Mouse (Mus musculus) urinary bladder, postnatal 0 days (tissue): ENCODE measurements around the gene Kcnk16. TPM values are rescaled to one million over a fixed set of nuclear protein-coding genes. Genes with fewer than 3 reads are reported as not detected.

Experiments
- polyA plus RNA-seq: library from polyadenylated mRNA; unstranded; fragments of >200 nt; fragmentation: Nextera tagmentation; extraction: Ambion mirVana; gene quantifications from 2 replicates; pipeline ENCODE4 v1.2.1, GENCODE M21; 2015

Gene Kcnk16
- not detected in 2 replicates for polyA plus RNA-seq

DNA sequence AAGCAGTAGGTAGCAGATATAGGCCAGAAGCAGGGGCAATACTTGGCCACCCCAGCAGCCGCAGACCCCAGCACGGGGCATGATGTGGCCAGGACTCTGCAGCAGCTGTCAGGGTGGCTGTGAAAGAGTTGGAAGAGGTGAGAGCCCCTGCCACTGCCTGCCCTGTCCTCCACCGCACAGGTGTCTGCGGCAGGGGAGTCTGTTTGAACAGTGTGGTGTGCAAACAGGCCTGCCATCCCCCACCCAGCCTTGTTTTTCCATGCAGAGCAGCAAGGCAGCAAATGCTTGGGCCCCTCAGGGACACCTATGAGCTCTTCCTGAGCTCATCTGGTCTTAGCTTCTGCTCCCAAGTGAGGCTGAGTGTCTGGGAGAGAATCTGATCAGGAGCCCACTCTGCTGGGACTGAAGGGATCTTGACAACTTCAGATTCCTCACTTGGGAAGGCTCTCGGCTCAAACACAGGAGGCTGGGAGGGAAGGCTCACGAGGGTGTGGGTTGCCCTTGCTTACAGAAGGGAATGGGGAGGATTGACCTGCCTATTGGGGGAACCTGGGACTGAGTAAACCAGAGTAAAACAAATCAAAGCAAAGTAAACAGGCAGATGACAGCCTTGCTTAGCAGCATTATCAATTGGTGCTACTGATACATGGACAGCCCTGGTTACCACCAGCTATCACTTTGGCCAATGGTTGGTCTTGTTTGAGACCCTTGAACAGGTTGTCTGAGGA, at the start of gene Kcnk16:
TSS of gene Kcnk16 (minus strand) at position 118 of the 728 bp plus-strand sequence.

GRCm38 (mm10) chr14:20294117-20294892, 25.3 kb upstream of the Kcnk16 start, which contains the start of gene Nudt13:
Gene Nudt13 (plus strand): TSS chr14:20294697.

Other genes with a start within 250 kb of the Kcnk16 start
- 12.7 and 13.0 TPM in 2 replicates for gene Saysd1, start 130.7 kb downstream of the Kcnk16 start, polyA plus RNA-seq
- 3.8 and 4.2 TPM in 2 replicates for gene Kcnk5, start 87.4 kb downstream of the Kcnk16 start, polyA plus RNA-seq
- gene Nudt13, start 25.5 kb upstream of the Kcnk16 start, polyA plus RNA-seq: 5.9 and 7.9 TPM in 2 replicates
- 25.8 and 26.2 TPM in 2 replicates for gene Ecd, start 78.9 kb upstream of the Kcnk16 start, polyA plus RNA-seq
- gene Fam149b, start 79.0 kb upstream of the Kcnk16 start, polyA plus RNA-seq: 22.8 and 23.1 TPM in 2 replicates
- gene Dnajc9, start 119.7 kb upstream of the Kcnk16 start, polyA plus RNA-seq: 34.1 and 40.4 TPM in 2 replicates
- gene Mrps16, start 124.4 kb upstream of the Kcnk16 start, polyA plus RNA-seq: 62.8 and 71.1 TPM in 2 replicates
- 0.05 TPM in 1 of 2 replicates, not detected in the other for gene Cfap70, start 183.0 kb upstream of the Kcnk16 start, polyA plus RNA-seq
- 51.5 and 56.1 TPM in 2 replicates for gene Anxa7, start 210.9 kb upstream of the Kcnk16 start, polyA plus RNA-seq
- gene Mss51, start 227.7 kb upstream of the Kcnk16 start, polyA plus RNA-seq: 0.13 and 0.19 TPM in 2 replicates